Mouse (Mus musculus) myocyte (in vitro differentiated cells): ENCODE measurements around the gene Olfr968.

ENCODE experiments used
- E2F4 ChIP-seq: IDR thresholded peaks from one replicate; pipeline ENCODE4 v1.6.1; 2011; ENCODE audit warnings: mild to moderate bottlenecking, control low read depth, moderate library complexity; ENCODE audit not compliant: insufficient read depth
- MAX ChIP-seq: IDR thresholded peaks from one replicate; pipeline ENCODE4 v1.6.1; 2011; ENCODE audit warnings: low read depth, mild to moderate bottlenecking, control low read depth
- MYOD1 ChIP-seq, 3 experiments: IDR thresholded peaks; one replicate each; pipeline ENCODE4 v1.6.1; 2011; ENCODE audit warnings: control low read depth in 2 of 3, low read depth in 2 of 3, mild to moderate bottlenecking in 2 of 3, moderate library complexity in 1 of 3; ENCODE audit not compliant: insufficient read length in 2 of 3, control insufficient read depth in 1 of 3
- MYOG ChIP-seq, 3 experiments: IDR thresholded peaks; one replicate each; pipeline ENCODE4 v1.6.1; 2011; ENCODE audit warnings: control low read depth in 2 of 3, low read depth in 2 of 3, mild to moderate bottlenecking in 2 of 3; ENCODE audit not compliant: insufficient read length in 2 of 3, control insufficient read depth in 1 of 3, insufficient read depth in 1 of 3
- POLR2A ChIP-seq: IDR thresholded peaks from one replicate; pipeline ENCODE4 v1.6.1; 2011; ENCODE audit warnings: low read depth, mild to moderate bottlenecking, control low read depth, moderate library complexity; ENCODE audit not compliant: insufficient read length
- REST ChIP-seq: IDR thresholded peaks from one replicate; pipeline ENCODE4 v1.6.1; 2011; ENCODE audit warnings: mild to moderate bottlenecking, control low read depth, moderate library complexity; ENCODE audit not compliant: insufficient read depth, insufficient read length
- SRF ChIP-seq: IDR thresholded peaks from one replicate; pipeline ENCODE4 v1.6.1; 2011; ENCODE audit warnings: low read depth; ENCODE audit not compliant: control insufficient read depth, insufficient read length
- TCF12 ChIP-seq: IDR thresholded peaks from one replicate; pipeline ENCODE4 v1.6.1; 2011; ENCODE audit warnings: mild to moderate bottlenecking, control low read depth; ENCODE audit not compliant: poor library complexity, insufficient read depth, severe bottlenecking
- USF1 ChIP-seq: IDR thresholded peaks from one replicate; pipeline ENCODE4 v1.6.1; 2011; ENCODE audit warnings: low read depth, mild to moderate bottlenecking, control low read depth, moderate library complexity

DNA sequence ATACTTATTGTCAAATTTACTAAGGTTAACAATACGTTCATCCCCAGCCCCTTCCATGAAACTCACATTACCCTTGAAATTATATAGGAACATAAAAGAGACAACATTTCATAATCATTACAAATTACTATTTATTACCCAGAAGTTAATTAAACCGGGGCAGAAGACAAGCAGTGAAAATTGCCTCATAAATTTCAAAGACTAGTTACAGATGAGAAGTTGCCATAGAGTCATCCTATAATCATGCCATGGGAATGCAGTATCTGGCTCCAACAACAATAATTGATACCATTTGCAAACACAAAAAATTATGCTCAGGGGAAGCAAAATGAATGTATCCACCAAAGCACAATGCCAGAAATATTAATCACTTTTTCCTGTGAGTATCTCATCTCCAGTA, 7.5 kb upstream of the Olfr968 start, which contains the start of gene Olfr969:
- TF ChIP-seq POLR2A (no peak), MAX (no peak), E2F4 (no peak), SRF (no peak), MYOG (IDR thresholded peaks at IDR 0.05; ENCODE audit: control insufficient read depth in 1 of 3, insufficient read depth in 1 of 3, insufficient read length in 2 of 3, low read depth in 2 of 3) (no peak), MYOD1 (IDR thresholded peaks at IDR 0.05; ENCODE audit: control insufficient read depth in 1 of 3, insufficient read length in 2 of 3, low read depth in 2 of 3) (no peak), TCF12 (no peak), USF1 (no peak), REST (no peak)
